In genomic region chr16:18235389-18236065, GRCm38 (mm10) we compare ENCODE assay signal across 9 mouse cellular contexts. TPM values are rescaled to one million over a fixed set of nuclear protein-coding genes. Genes with fewer than 3 reads are reported as not detected.
A peak's percentile ranks its signal among the peaks of the same experiment; 100 is the strongest.
DNase-seq lines count a peak whose midpoint lies in the region; ATAC-seq and TF ChIP-seq lines count a peak whose summit lies in the region.
"Had no signal": no experiment of that assay in that cellular context is flagged by ENCODE, and none has a peak within 500 bp of the region (broad histone marks: within the 10 kb centered on the region; RNA-seq: fewer than 3 reads in every experiment).

No protein-coding gene starts in this region.

- whole genome bisulfite sequencing in forebrain, embryonic 10.5 days: 6% methylated on average over 19 of the region's 19 CpGs
- 3% methylated on average over 19 of the region's 19 CpGs for WGBS in heart, postnatal 0 days
- WGBS in neural tube, embryonic 14.5 days: 5% methylated on average over 19 of the region's 19 CpGs

- peak overlapping the region; percentile 90 for H3K9ac ChIP-seq in heart, postnatal 0 days (replicated peaks; ENCODE audit: low read depth, low read length)
- peak overlapping the region; percentile 94 for H3K9ac ChIP-seq in neural tube, embryonic 14.5 days (replicated peaks; ENCODE audit: low read depth, low read length)

- peak overlapping the region; percentile 93 for H3K4me2 ChIP-seq in heart, postnatal 0 days (ENCODE audit: low read depth, low read length)
- peak overlapping the region; percentile 86 for H3K4me2 ChIP-seq in neural tube, embryonic 14.5 days (ENCODE audit: low read depth, low read length)

- peaks cover 47% of the 10 kb centered on the region for H3K36me3 ChIP-seq in E14TG2a.4 (ENCODE audit: insufficient read depth, low read length)
- peaks cover 48% of the 10 kb centered on the region for H3K36me3 ChIP-seq in forebrain, embryonic 10.5 days (replicated peaks)
- H3K36me3 ChIP-seq in heart, postnatal 0 days (replicated peaks; ENCODE audit: control insufficient read depth, insufficient read depth, low read length): peaks cover 27% of the 10 kb centered on the region
- peaks cover 23% of the 10 kb centered on the region for H3K36me3 ChIP-seq in neural tube, embryonic 14.5 days (ENCODE audit: control insufficient read depth, insufficient read depth, low read length)

- no peaks in the 10 kb centered on the region for H3K9me3 ChIP-seq in E14TG2a.4 (ENCODE audit: low read length)
- no peaks in the 10 kb centered on the region for H3K9me3 ChIP-seq in forebrain, embryonic 10.5 days
- H3K9me3 ChIP-seq in heart, postnatal 0 days (replicated peaks; ENCODE audit: control insufficient read depth, low read length): no peaks in the 10 kb centered on the region
- H3K9me3 ChIP-seq in neural tube, embryonic 14.5 days (ENCODE audit: control insufficient read depth, low read length): no peaks in the 10 kb centered on the region

- TF ChIP-seq CTCF in E14TG2a.4 (conservative IDR thresholded peaks at IDR 0.05; ENCODE audit: low read length): no peak
- TF ChIP-seq CTCF in bone marrow macrophage, adult 2 months (IDR thresholded peaks at IDR 0.05; ENCODE audit: low read depth, low read length): no peak
- no peak for TF ChIP-seq CTCF in heart, postnatal 0 days (IDR thresholded peaks at IDR 0.05; ENCODE audit: low read depth)

- no peak for TF ChIP-seq POLR2A in bone marrow macrophage, adult 2 months (IDR thresholded peaks at IDR 0.05; ENCODE audit: borderline replicate concordance, low read depth, low read length)

- peaks cover 49% of the 10 kb centered on the region for H3K4me1 ChIP-seq in E14TG2a.4 (replicated peaks; ENCODE audit: low read depth, low read length)
- H3K4me1 ChIP-seq in bone marrow macrophage, adult 2 months (ENCODE audit: control insufficient read depth, insufficient read depth, low read length): 0 out of 2 replicates have a peak, but pooled peaks cover 4% of the 10 kb centered on the region
- H3K4me1 ChIP-seq in forebrain, embryonic 10.5 days: peaks cover 35% of the 10 kb centered on the region
- H3K4me1 ChIP-seq in heart, postnatal 0 days (ENCODE audit: control insufficient read depth, insufficient read depth): peaks cover 37% of the 10 kb centered on the region
- peaks cover 19% of the 10 kb centered on the region for H3K4me1 ChIP-seq in neural tube, embryonic 14.5 days (ENCODE audit: control insufficient read depth, insufficient read depth, low read length)

- no peak for TF ChIP-seq EP300 in heart, postnatal 0 days (IDR thresholded peaks at IDR 0.05; ENCODE audit: low read depth)

- no peak overlapping the region for H3K27ac ChIP-seq in bone marrow macrophage, adult 2 months (ENCODE audit: insufficient read depth, low read depth, low read length)
- peak overlapping the region; percentile 91 for H3K27ac ChIP-seq in forebrain, embryonic 10.5 days
- peak overlapping the region; percentile 90 for H3K27ac ChIP-seq in heart, postnatal 0 days (ENCODE audit: low read depth)
- H3K27ac ChIP-seq in neural tube, embryonic 14.5 days (ENCODE audit: low read depth, low read length): peak overlapping the region; percentile 91

- peak overlapping the region; percentile 79 for H3K4me3 ChIP-seq in E14TG2a.4 (replicated peaks; ENCODE audit: low read length)
- peak overlapping the region; percentile 73 for H3K4me3 ChIP-seq in bone marrow macrophage, adult 2 months (ENCODE audit: insufficient read depth, low read length)
- peak overlapping the region; percentile 92 for H3K4me3 ChIP-seq in forebrain, embryonic 10.5 days
- H3K4me3 ChIP-seq in heart, postnatal 0 days (ENCODE audit: low read depth, low read length): peak overlapping the region; percentile 89
- peak overlapping the region; percentile 84 for H3K4me3 ChIP-seq in neural tube, embryonic 14.5 days (ENCODE audit: low read depth, low read length)

- peaks cover 24% of the 10 kb centered on the region for H3K27me3 ChIP-seq in E14TG2a.4 (ENCODE audit: insufficient read depth, low read length)
- no peaks in the 10 kb centered on the region for H3K27me3 ChIP-seq in forebrain, embryonic 10.5 days (ENCODE audit: poor library complexity, severe bottlenecking)
- no peaks in the 10 kb centered on the region for H3K27me3 ChIP-seq in heart, postnatal 0 days (ENCODE audit: control insufficient read depth, insufficient read depth, low read length)
- H3K27me3 ChIP-seq in neural tube, embryonic 14.5 days (ENCODE audit: control insufficient read depth, insufficient read depth, low read length): no peaks in the 10 kb centered on the region

- ATAC-seq in heart, postnatal 0 days (ENCODE audit: insufficient read depth, low read depth): peak; percentile 62
- ATAC-seq in neural tube, embryonic 14.5 days (ENCODE audit: low read depth): peak; percentile 87

- peak; percentile 67 for DNase-seq in forebrain, embryonic 10.5 days (ENCODE audit: extremely low spot score, low spot score)
- DNase-seq in heart, postnatal 0 days (ENCODE audit: low spot score): peak; percentile 70
- DNase-seq in kidney, postnatal 25 days: peak; percentile 75 to 89
- DNase-seq in lung, adult 18-20 months: peak; percentile 55 to 66
- DNase-seq in thymus, postnatal 36 days: peak; percentile 59 to 73

RNA-seq across cellular contexts. Expression of gene Zdhhc8, which starts 0.6 kb away (rescaled TPM):
- 10.8 and 14.3 TPM in 2 replicates for polyA plus RNA-seq in bone marrow macrophage, adult 2 months (2012; ENCODE audit: insufficient read depth, insufficient read length, missing spikeins)
- 9.7 and 10.5 TPM in 2 replicates for polyA plus RNA-seq in forebrain, embryonic 10.5 days (2016; fragmentation: Nextera tagmentation; extraction: Ambion mirVana)
- 27.7 and 47.0 TPM in 2 replicates for total RNA-seq in heart, postnatal 0 days (2014; rRNA removed; ENCODE audit: low replicate concordance)
- 15.4 and 16.4 TPM in 2 replicates for polyA plus RNA-seq in heart, postnatal 0 days (2015; fragmentation: Nextera tagmentation; extraction: Ambion mirVana)
- 12.2 and 13.9 TPM in 2 replicates for polyA plus RNA-seq in neural tube, embryonic 14.5 days (2014; fragmentation: Nextera tagmentation; extraction: Ambion mirVana)

RNA-seq across cellular contexts. Expression of gene Trmt2a, which starts 13.0 kb away (rescaled TPM):
- 64.4 and 64.9 TPM in 2 replicates for polyA plus RNA-seq in bone marrow macrophage, adult 2 months (2012; ENCODE audit: insufficient read depth, insufficient read length, missing spikeins)
- polyA plus RNA-seq in forebrain, embryonic 10.5 days (2016; fragmentation: Nextera tagmentation; extraction: Ambion mirVana): 134 and 139 TPM in 2 replicates
- 27.2 and 30.6 TPM in 2 replicates for total RNA-seq in heart, postnatal 0 days (2014; rRNA removed; ENCODE audit: low replicate concordance)
- polyA plus RNA-seq in heart, postnatal 0 days (2015; fragmentation: Nextera tagmentation; extraction: Ambion mirVana): 31.6 and 33.9 TPM in 2 replicates
- 78.4 and 81.5 TPM in 2 replicates for polyA plus RNA-seq in neural tube, embryonic 14.5 days (2014; fragmentation: Nextera tagmentation; extraction: Ambion mirVana)

RNA-seq across cellular contexts. Expression of gene Ranbp1, which starts 13.0 kb away (rescaled TPM):
- 85.0 and 105 TPM in 2 replicates for polyA plus RNA-seq in bone marrow macrophage, adult 2 months (2012; ENCODE audit: insufficient read depth, insufficient read length, missing spikeins)
- 1,297 and 1,372 TPM in 2 replicates for polyA plus RNA-seq in forebrain, embryonic 10.5 days (2016; fragmentation: Nextera tagmentation; extraction: Ambion mirVana)
- total RNA-seq in heart, postnatal 0 days (2014; rRNA removed; ENCODE audit: low replicate concordance): 51.3 and 65.1 TPM in 2 replicates
- polyA plus RNA-seq in heart, postnatal 0 days (2015; fragmentation: Nextera tagmentation; extraction: Ambion mirVana): 210 and 213 TPM in 2 replicates
- polyA plus RNA-seq in neural tube, embryonic 14.5 days (2014; fragmentation: Nextera tagmentation; extraction: Ambion mirVana): 400 and 407 TPM in 2 replicates

RNA-seq across cellular contexts. Expression of gene Ccdc188, which starts 17.8 kb away (rescaled TPM):
- polyA plus RNA-seq in bone marrow macrophage, adult 2 months (2012; ENCODE audit: insufficient read depth, insufficient read length, missing spikeins): not detected in 2 replicates
- polyA plus RNA-seq in forebrain, embryonic 10.5 days (2016; fragmentation: Nextera tagmentation; extraction: Ambion mirVana): not detected in 2 replicates
- total RNA-seq in heart, postnatal 0 days (2014; rRNA removed; ENCODE audit: low replicate concordance): not detected in 2 replicates
- polyA plus RNA-seq in heart, postnatal 0 days (2015; fragmentation: Nextera tagmentation; extraction: Ambion mirVana): not detected in 2 replicates
- polyA plus RNA-seq in neural tube, embryonic 14.5 days (2014; fragmentation: Nextera tagmentation; extraction: Ambion mirVana): not detected in 2 replicates
- polyA plus RNA-seq: frontal cortex, adult 2 months had no signal

RNA-seq across cellular contexts. Expression of gene Gm49776, which starts 22.6 kb away (rescaled TPM):
- polyA plus RNA-seq in bone marrow macrophage, adult 2 months (2012; ENCODE audit: insufficient read depth, insufficient read length, missing spikeins): 5.3 and 11.4 TPM in 2 replicates
- 3.0 and 5.8 TPM in 2 replicates for polyA plus RNA-seq in forebrain, embryonic 10.5 days (2016; fragmentation: Nextera tagmentation; extraction: Ambion mirVana)
- total RNA-seq in heart, postnatal 0 days (2014; rRNA removed; ENCODE audit: low replicate concordance): not detected in 2 replicates
- polyA plus RNA-seq in heart, postnatal 0 days (2015; fragmentation: Nextera tagmentation; extraction: Ambion mirVana): 0.82 TPM in 1 of 2 replicates, not detected in the other
- polyA plus RNA-seq in neural tube, embryonic 14.5 days (2014; fragmentation: Nextera tagmentation; extraction: Ambion mirVana): not detected in 2 replicates
- polyA plus RNA-seq: frontal cortex, adult 2 months had no signal
